Mouse (Mus musculus) testis, postnatal 14 days (tissue): ENCODE data around the gene Prss28.

Experiments
- DNase-seq: peaks from one replicate; pipeline ENCODE4 v3.0.0; 2021; ENCODE audit warnings: low spot score

Gene Prss28

DNA sequence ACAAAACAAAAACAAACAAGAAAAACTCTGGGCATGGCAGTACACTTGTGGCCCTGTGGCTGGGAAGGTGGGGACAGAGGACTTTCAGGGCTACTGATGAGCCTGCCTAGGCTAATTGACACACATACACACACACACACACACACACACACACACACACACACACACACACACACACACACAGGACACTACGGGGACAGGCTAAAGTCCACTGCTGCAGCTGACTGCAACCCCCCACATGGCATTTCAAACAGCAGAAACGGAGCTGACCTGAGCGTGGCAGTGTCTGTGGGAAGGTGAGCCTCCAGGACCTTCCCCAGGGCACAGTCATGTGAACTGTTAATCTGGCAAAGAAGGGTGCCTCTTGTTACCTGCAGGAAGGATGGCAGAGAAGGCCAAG, 33.0 kb downstream of the Prss28 start:
- DNase-seq, result no peak

GRCm38 (mm10) chr17:25345462-25345861, 37.0 kb downstream of the Prss28 start, which contains the start of gene Tpsab1:
TSS of gene Tpsab1 (minus strand) at chr17:25345562.
- DNase-seq, result no peak

GRCm38 (mm10) chr17:25361291-25361690, 52.8 kb downstream of the Prss28 start:
- no peak for DNase-seq
